Mouse (Mus musculus): ENCODE results near the gene Tbc1d17. TPM values are rescaled to one million over a fixed set of nuclear protein-coding genes. Genes with fewer than 3 reads are reported as not detected.
A peak's percentile ranks its signal among the peaks of the same experiment; 100 is the strongest.

Tbc1d17 gene
- total RNA-seq, 2 experiments from 2014 or later: 64.4 to 67.5 TPM

GRCm38 (mm10) chr7:44810365-44810764 is 38.5 kb downstream of the Tbc1d17 start:
- Histone ChIP-seq H3K27ac (no peak overlapping the region), H3K4me3 (no peak overlapping the region)
- peak in 1 of 2 experiments; percentile 2 for DNase-seq (ENCODE audit: extremely low spot score in 1 of 2, low spot score in 2 of 2)
- TF ChIP-seq CTCF (IDR thresholded peaks at IDR 0.05): no peak
- intact Hi-C loops (cut with DNase I): no loop called here

DNA sequence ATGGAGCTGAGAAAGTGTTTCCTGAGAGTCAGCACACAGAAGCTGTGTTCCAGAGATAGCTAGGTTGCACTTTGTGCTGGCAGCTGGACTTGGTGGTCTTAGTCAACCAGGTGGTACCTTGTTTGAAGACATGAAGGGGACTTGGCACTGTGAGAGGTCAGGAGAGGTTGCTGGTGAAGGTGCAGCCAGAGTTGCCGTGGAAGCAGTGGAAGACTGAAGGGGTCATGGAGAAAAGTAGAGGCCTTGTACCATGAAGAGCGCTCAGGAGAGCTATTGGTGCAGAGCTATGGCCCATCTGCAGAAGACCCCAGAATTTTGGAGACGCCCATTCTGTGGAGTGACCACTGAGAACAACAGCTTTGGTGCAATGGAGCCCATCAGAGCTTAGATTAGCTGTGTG is 39.4 kb downstream of the Tbc1d17 start:
- Histone ChIP-seq H3K27ac (no peak overlapping the region), H3K4me3 (no peak overlapping the region)
- DNase-seq (ENCODE audit: extremely low spot score in 1 of 2, low spot score in 2 of 2): peak in 1 of 2 experiments; percentile 2
- intact Hi-C loops (cut with DNase I): loop anchor here (10.0 kb wide), 1 partner anchor 195 kb away; no protein-coding TSS in a partner anchor
- no peak for TF ChIP-seq CTCF (IDR thresholded peaks at IDR 0.05)

DNA sequence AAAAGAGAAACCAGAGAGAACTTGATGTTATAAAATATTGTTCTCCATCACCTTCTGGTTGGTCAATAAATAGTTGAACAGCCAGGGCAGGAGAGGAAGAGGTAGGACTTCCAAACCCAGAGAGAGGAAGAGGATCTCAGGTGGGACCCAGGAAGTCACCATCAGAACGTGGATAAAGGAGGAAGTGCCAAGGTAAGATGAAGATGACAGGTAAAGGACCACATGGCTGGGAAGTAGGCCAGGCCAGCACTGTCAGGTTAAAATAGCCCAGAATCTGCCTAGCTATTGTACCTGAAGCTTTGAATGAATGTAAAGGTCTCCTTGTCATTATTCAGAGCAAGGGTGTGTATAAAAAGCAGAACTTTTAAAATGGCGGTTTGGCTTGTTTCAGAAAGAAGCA is 40.0 kb downstream of the Tbc1d17 start:
- intact Hi-C loops (cut with DNase I): loop anchor here (10.0 kb wide), 1 partner anchor 194 kb away; no protein-coding TSS in a partner anchor
- H3K4me3 ChIP-seq: no peak overlapping the region
- no peak for TF ChIP-seq CTCF (IDR thresholded peaks at IDR 0.05)
- H3K27ac ChIP-seq: no peak overlapping the region
- peak in 1 of 2 experiments; percentile 1 for DNase-seq (ENCODE audit: extremely low spot score in 1 of 2, low spot score in 2 of 2)

GRCm38 (mm10) chr7:44792781-44793180 is 56.1 kb downstream of the Tbc1d17 start:
- no peak overlapping the region for H3K27ac ChIP-seq
- intact Hi-C loops (cut with DNase I): no loop called here
- no peak for DNase-seq (ENCODE audit: extremely low spot score in 1 of 2, low spot score in 2 of 2)
- H3K4me3 ChIP-seq: no peak overlapping the region
- no peak for TF ChIP-seq CTCF (IDR thresholded peaks at IDR 0.05)

GRCm38 (mm10) chr7:44790066-44790465 is 58.8 kb downstream of the Tbc1d17 start:
- TF ChIP-seq CTCF (IDR thresholded peaks at IDR 0.05): no peak
- no peak overlapping the region for H3K27ac ChIP-seq
- intact Hi-C loops (cut with DNase I): no loop called here
- no peak overlapping the region for H3K4me3 ChIP-seq
- no peak for DNase-seq (ENCODE audit: extremely low spot score in 1 of 2, low spot score in 2 of 2)

GRCm38 (mm10) chr7:44789531-44789930 is 59.3 kb downstream of the Tbc1d17 start:
- no peak overlapping the region for H3K27ac ChIP-seq
- no peak for DNase-seq (ENCODE audit: extremely low spot score in 1 of 2, low spot score in 2 of 2)
- intact Hi-C loops (cut with DNase I): no loop called here
- no peak overlapping the region for H3K4me3 ChIP-seq
- no peak for TF ChIP-seq CTCF (IDR thresholded peaks at IDR 0.05)

Small RNAs within 50 kb of the gene (microRNA-seq; reads per million reads assigned to microRNA genes)
- 0 to 0.49 reads per million in 2 experiments for gene Mir707

Other genes starting within 250 kb of the Tbc1d17 start
- gene Myh14, start 178.2 kb downstream of the Tbc1d17 start, total RNA-seq (2021): 10 to 100 TPM; 21.1 to 21.4 TPM
- gene Izumo2, start 140.3 kb downstream of the Tbc1d17 start, total RNA-seq (2021): not detected
- 10 to 100 TPM; 27.0 to 30.6 TPM for gene Vrk3, start 100.7 kb downstream of the Tbc1d17 start, total RNA-seq (2021)
- gene Zfp473, start 98.0 kb downstream of the Tbc1d17 start, total RNA-seq (2021): under 1 TPM; 0.18 to 0.44 TPM
- 10 to 100 TPM; 31.9 to 32.2 TPM for gene Nup62, start 33.0 kb downstream of the Tbc1d17 start, total RNA-seq (2021)
- gene Il4i1, start 32.7 kb downstream of the Tbc1d17 start, total RNA-seq (2021): 1 to 10 TPM; 1.8 to 2.0 TPM
- gene Atf5, start 32.4 kb downstream of the Tbc1d17 start, total RNA-seq (2021): 10 to 100 TPM; 23.1 to 23.4 TPM
- 10 to 100 TPM; 69.7 to 77.0 TPM for gene Akt1s1, start 88 bp downstream of the Tbc1d17 start, total RNA-seq (2021)
- 10 to 100 TPM; 27.4 to 31.2 TPM for gene Pnkp, start 8.1 kb upstream of the Tbc1d17 start, total RNA-seq (2021)
- 100 to 1,000 TPM; 273 to 290 TPM for gene Ptov1, start 20.7 kb upstream of the Tbc1d17 start, total RNA-seq (2021)
- gene Med25, start 43.6 kb upstream of the Tbc1d17 start, total RNA-seq (2021): 10 to 100 TPM; 96.1 to 98.5 TPM
- gene Fuz, start 47.0 kb upstream of the Tbc1d17 start, total RNA-seq (2021): 10 to 100 TPM; 23.4 to 24.1 TPM
- 100 to 1,000 TPM; 327 to 331 TPM for gene Ap2a1, start 80.4 kb upstream of the Tbc1d17 start, total RNA-seq (2021)
- 1 to 10 TPM; 2.8 to 3.0 TPM for gene Tsks, start 94.1 kb upstream of the Tbc1d17 start, total RNA-seq (2021)
- 100 to 1,000 TPM in 1 of 2 experiments, 10 to 100 TPM in 1; 97.9 to 102 TPM for gene Cpt1c, start 125.8 kb upstream of the Tbc1d17 start, total RNA-seq (2021)
- gene Prmt1, start 137.5 kb upstream of the Tbc1d17 start, total RNA-seq (2021): 100 to 1,000 TPM; 143 to 150 TPM
- 10 to 100 TPM; 36.4 to 36.9 TPM for gene Irf3, start 148.6 kb upstream of the Tbc1d17 start, total RNA-seq (2021)
- 1 to 10 TPM; 3.0 to 3.8 TPM for gene Bcl2l12, start 149.6 kb upstream of the Tbc1d17 start, total RNA-seq (2021)
- gene Scaf1, start 167.3 kb upstream of the Tbc1d17 start, total RNA-seq (2021): 100 to 1,000 TPM; 170 to 181 TPM
- 10 to 100 TPM; 11.8 to 12.2 TPM for gene Rras, start 168.9 kb upstream of the Tbc1d17 start, total RNA-seq (2021)
- 10 to 100 TPM; 70.0 to 73.4 TPM for gene Prr12, start 203.8 kb upstream of the Tbc1d17 start, total RNA-seq (2021)
- gene Nosip, start 213.3 kb upstream of the Tbc1d17 start, total RNA-seq (2021): 10 to 100 TPM; 53.6 to 55.6 TPM
- gene Prrg2, start 213.6 kb upstream of the Tbc1d17 start, total RNA-seq (2021): 10 to 100 TPM in 1 of 2 experiments, 1 to 10 TPM in 1; 9.0 to 10.4 TPM
- gene Rcn3, start 243.1 kb upstream of the Tbc1d17 start, total RNA-seq (2021): 1 to 10 TPM; 4.9 to 5.6 TPM

All from left cerebral cortex, adult 2 months (tissue).